25 mouse cellular contexts compared by ENCODE assay signal in the genomic region with DNA sequence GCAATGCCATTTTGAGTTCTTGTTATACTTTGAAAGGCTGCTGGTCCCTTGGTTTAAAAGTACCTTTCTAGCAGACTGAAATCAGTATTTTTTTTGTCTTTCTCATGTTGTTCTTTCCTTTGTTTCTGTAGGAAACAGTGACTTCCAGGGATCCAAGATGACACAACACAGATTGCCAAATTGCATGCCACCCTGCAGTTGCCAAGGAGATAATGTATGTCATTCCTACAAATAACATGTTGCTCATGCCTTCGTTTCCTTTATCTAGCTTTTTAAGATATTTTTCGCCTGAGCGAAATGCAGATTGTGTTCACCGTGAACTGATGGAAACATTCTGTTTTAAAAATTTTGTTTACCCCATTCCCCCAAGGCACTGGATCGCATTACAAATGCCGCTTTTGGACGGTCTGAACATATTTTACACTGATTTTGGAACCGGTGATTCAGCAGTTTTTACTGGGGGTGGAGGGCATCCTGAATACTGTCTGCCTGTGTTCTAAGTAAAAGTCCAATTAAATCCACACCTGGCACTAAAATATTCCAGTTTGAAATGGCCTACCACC. TPM values are rescaled to one million over a fixed set of nuclear protein-coding genes. Genes with fewer than 3 reads are reported as not detected.
DNase-seq lines count a peak whose midpoint lies in the region; ATAC-seq and TF ChIP-seq lines count a peak whose summit lies in the region.
"Had no signal": no experiment of that assay in that cellular context is flagged by ENCODE, and none has a peak within 500 bp of the region (broad histone marks: within the 10 kb centered on the region; RNA-seq: fewer than 3 reads in every experiment).

No protein-coding gene starts in this region.

- H3K4me2 ChIP-seq in embryonic facial prominence, embryonic 14.5 days (ENCODE audit: low read depth, low read length), result no peak overlapping the region
- H3K4me2 ChIP-seq: heart, embryonic 15.5 days; liver, embryonic 12.5 days had no signal

- no peaks in the 10 kb centered on the region for H3K36me3 ChIP-seq in embryonic facial prominence, embryonic 14.5 days (ENCODE audit: control insufficient read depth, insufficient read depth, low read length)
- H3K36me3 ChIP-seq: heart, embryonic 15.5 days; hindbrain, embryonic 10.5 days; liver, embryonic 12.5 days had no signal

- peak overlapping the region; percentile 85 for H3K27ac ChIP-seq in left cerebral cortex, adult 2 months
- H3K27ac ChIP-seq in embryonic facial prominence, embryonic 14.5 days (replicated peaks; ENCODE audit: low read depth, low read length), result no peak overlapping the region
- H3K27ac ChIP-seq: gastrocnemius, adult 2 months; heart, embryonic 15.5 days; hindbrain, embryonic 10.5 days; liver, embryonic 12.5 days had no signal

- 36% methylated on average over 8 of the region's 8 CpGs for WGBS in embryonic facial prominence, embryonic 14.5 days

- no peaks in the 10 kb centered on the region for H3K27me3 ChIP-seq in embryonic facial prominence, embryonic 14.5 days (replicated peaks; ENCODE audit: control insufficient read depth, insufficient read depth, low read length)
- H3K27me3 ChIP-seq: heart, embryonic 15.5 days; liver, embryonic 12.5 days had no signal

- H3K4me1 ChIP-seq in embryonic facial prominence, embryonic 14.5 days (ENCODE audit: control insufficient read depth, insufficient read depth, low read length), result no peaks in the 10 kb centered on the region
- H3K4me1 ChIP-seq: hindbrain, embryonic 10.5 days; liver, embryonic 12.5 days had no signal

- no peak overlapping the region for H3K4me3 ChIP-seq in left cerebral cortex, adult 2 months
- no peak overlapping the region for H3K4me3 ChIP-seq in embryonic facial prominence, embryonic 14.5 days (ENCODE audit: low read depth, low read length)
- H3K4me3 ChIP-seq: erythroblast, embryonic 14.5 days; gastrocnemius, adult 2 months; heart, embryonic 15.5 days; hindbrain, embryonic 10.5 days; liver, embryonic 12.5 days had no signal

- no peak for TF ChIP-seq CTCF in left cerebral cortex, adult 2 months (IDR thresholded peaks at IDR 0.05)

- H3K9me3 ChIP-seq in embryonic facial prominence, embryonic 14.5 days (ENCODE audit: control insufficient read depth, low read length), result no peaks in the 10 kb centered on the region
- H3K9me3 ChIP-seq: heart, embryonic 15.5 days; hindbrain, embryonic 10.5 days; liver, embryonic 12.5 days had no signal

- no peak overlapping the region for H3K9ac ChIP-seq in embryonic facial prominence, embryonic 14.5 days (ENCODE audit: low read depth, low read length)
- H3K9ac ChIP-seq: heart, embryonic 15.5 days; liver, embryonic 12.5 days had no signal

- ATAC-seq in frontal cortex, adult (ENCODE audit: low TSS enrichment), result peak; percentile 47
- no peak for ATAC-seq in embryonic facial prominence, embryonic 14.5 days (ENCODE audit: low read depth)
- ATAC-seq: inflammation-experienced regulatory T-cells, adult 6 months; liver, embryonic 12.5 days had no signal

- DNase-seq in frontal cortex, postnatal 10 days (ENCODE audit: low spot score in 2 of 2), result no peak
- DNase-seq in left cerebral cortex, adult 2 months (ENCODE audit: extremely low spot score in 1 of 2, low spot score in 2 of 2), result no peak
- no peak for DNase-seq in left cerebral cortex, postnatal 4 days
- DNase-seq in brain, adult 2 months (ENCODE audit: low read depth, low spot score), result peak; percentile 84
- peak; percentile 56 for DNase-seq in embryonic facial prominence, embryonic 14.5 days (ENCODE audit: low spot score)
- no peak for DNase-seq in kidney, postnatal 25 days
- no peak for DNase-seq in gastrocnemius, adult 8-10 months (ENCODE audit: low spot score in 2 of 2)
- DNase-seq: adrenal gland, postnatal 14 days; cerebellum, adult 8-10 months; gastrocnemius, adult 2 months; heart, adult 18-20 months; kidney, adult 8-10 months; kidney, postnatal 4 days; right cerebral cortex, postnatal 25 days; thymus, postnatal 25 days had no signal

- intact Hi-C loops in left cerebral cortex, adult 2 months (cut with DNase I), result loop anchor here (2.0 kb wide), 1 partner anchor 53 kb away; no protein-coding TSS in a partner anchor
- intact Hi-C loops in left cerebral cortex, postnatal 4 days (cut with DNase I), result no loop called here

RNA-seq across cellular contexts. Expression of gene Gabrb1, which starts 53.7 kb away (rescaled TPM):
- total RNA-seq in left cerebral cortex, adult 2 months (2021), result 10 to 100 TPM; 92.5 to 95.1 TPM
- total RNA-seq in left cerebral cortex, postnatal 4 days (2021), result 10 to 100 TPM; 47.5 to 52.3 TPM
- 0.99 and 1.2 TPM in 2 replicates for polyA plus RNA-seq in embryonic facial prominence, embryonic 14.5 days (2014; fragmentation: Nextera tagmentation; extraction: Ambion mirVana)
- under 1 TPM; 0.02 to 0.16 (median 0.05) TPM for total RNA-seq in gastrocnemius, adult 8-10 months (2022)
- total RNA-seq: megakaryocyte-erythroid progenitor cell, adult 5-6 weeks had no signal
- polyA plus RNA-seq: erythroblast, embryonic 14.5 days had no signal

RNA-seq across cellular contexts. Expression of gene Gabra4, which starts 53.9 kb away (rescaled TPM):
- 100 to 1,000 TPM in 1 of 2 experiments, 10 to 100 TPM in 1; 93.8 to 117 TPM for total RNA-seq in left cerebral cortex, adult 2 months (2021)
- 10 to 100 TPM; 22.1 to 23.9 TPM for total RNA-seq in left cerebral cortex, postnatal 4 days (2021)
- 6.1 and 7.6 TPM in 2 replicates for polyA plus RNA-seq in embryonic facial prominence, embryonic 14.5 days (2014; fragmentation: Nextera tagmentation; extraction: Ambion mirVana)
- total RNA-seq in gastrocnemius, adult 8-10 months (2022), result under 1 TPM in 2 of 4 experiments, not detected in 2; 0.10 to 0.22 TPM
- total RNA-seq: gastrocnemius, adult 2 months; heart, adult 18-20 months; megakaryocyte-erythroid progenitor cell, adult 5-6 weeks had no signal
- polyA plus RNA-seq: C2C12; erythroblast, embryonic 14.5 days had no signal

RNA-seq across cellular contexts. Expression of gene Cox7b2, which starts 56.2 kb away (rescaled TPM):
- total RNA-seq in left cerebral cortex, adult 2 months (2021), result not detected
- not detected for total RNA-seq in left cerebral cortex, postnatal 4 days (2021)
- polyA plus RNA-seq in embryonic facial prominence, embryonic 14.5 days (2014; fragmentation: Nextera tagmentation; extraction: Ambion mirVana), result not detected in 2 replicates
- not detected for total RNA-seq in gastrocnemius, adult 8-10 months (2022)
- total RNA-seq: adrenal gland, postnatal 14 days; gastrocnemius, adult 2 months; heart, adult 18-20 months; megakaryocyte-erythroid progenitor cell, adult 5-6 weeks had no signal
- polyA plus RNA-seq: erythroblast, embryonic 14.5 days; hindbrain, embryonic 10.5 days; inflammation-experienced regulatory T-cells, adult 6 months; limb, embryonic 11.5 days; liver, embryonic 12.5 days; neural tube, embryonic 11.5 days had no signal

Comparison
In these comparisons a context has a peak if more than half of its experiments do, and no peak if none do; other contexts are left out.
1. DNase-seq: peak in brain, adult 2 months (single experiment) and embryonic facial prominence, embryonic 14.5 days (single experiment); none in frontal cortex, postnatal 10 days (0 of 2), left cerebral cortex, adult 2 months (0 of 2), left cerebral cortex, postnatal 4 days (single experiment), kidney, postnatal 25 days (0 of 2) and gastrocnemius, adult 8-10 months (0 of 2).
2. RNA of gene Gabrb1, which starts 53.7 kb away (total RNA-seq): 92.5 to 95.1 TPM in left cerebral cortex, adult 2 months and 47.5 to 52.3 TPM in left cerebral cortex, postnatal 4 days; 0.02 to 0.16 TPM in gastrocnemius, adult 8-10 months; every median in the first group is over 10 times any median in the second.
3. RNA of gene Gabra4, which starts 53.9 kb away (total RNA-seq): 93.8 to 117 TPM in left cerebral cortex, adult 2 months and 22.1 to 23.9 TPM in left cerebral cortex, postnatal 4 days; 0.10 to 0.22 TPM in gastrocnemius, adult 8-10 months; every median in the first group is over 10 times any median in the second.